Mouse (Mus musculus) stomach, embryonic 15.5 days (tissue): ENCODE data around the gene C1ra. TPM values are rescaled to one million over a fixed set of nuclear protein-coding genes. Genes with fewer than 3 reads are reported as not detected.
"Not testable (repeated sequence)": the region's sequence is repeated elsewhere in the genome, so short reads cannot be mapped to it uniquely, and the experiment has no call there.

Experiments
- ATAC-seq: fragments of 200-750 bp; cut with Nextera tagmentation; 2 replicates; pipeline ENCODE4 v1.8.0; 2017; ENCODE audit warnings: low read depth, moderate number of reproducible peaks, moderate TSS enrichment; ENCODE audit not compliant: insufficient read depth, low FRiP score
- H3K27ac ChIP-seq: fragments of 300-500 bp; sonication (generic); 2 replicates; pipeline ENCODE4 v1.5.1; 2015; ENCODE audit warnings: mild to moderate bottlenecking, inconsistent platforms
- H3K27me3 ChIP-seq: fragments of 300-500 bp; sonication (generic); replicated peaks from 2 replicates; pipeline ENCODE4 v1.6.1; 2015; ENCODE audit warnings: inconsistent platforms
- H3K36me3 ChIP-seq: fragments of 300-500 bp; sonication (generic); 2 replicates; pipeline ENCODE4 v1.6.1; 2015; ENCODE audit warnings: inconsistent platforms
- H3K4me1 ChIP-seq: fragments of 300-500 bp; sonication (generic); 2 replicates; pipeline ENCODE4 v1.6.1; 2015; ENCODE audit warnings: inconsistent platforms
- H3K4me2 ChIP-seq: fragments of 300-500 bp; sonication (generic); 2 replicates; pipeline ENCODE4 v1.6.1; 2015; ENCODE audit warnings: mild to moderate bottlenecking, inconsistent platforms
- H3K4me3 ChIP-seq: fragments of 300-500 bp; sonication (generic); replicated peaks from 2 replicates; pipeline ENCODE4 v1.5.1; 2015; ENCODE audit warnings: inconsistent platforms
- H3K9ac ChIP-seq: fragments of 300-500 bp; sonication (generic); 2 replicates; pipeline ENCODE4 v1.6.1; 2015; ENCODE audit warnings: inconsistent platforms
- H3K9me3 ChIP-seq: fragments of 300-500 bp; sonication (generic); 2 replicates; pipeline ENCODE4 v1.6.1; 2016; ENCODE audit warnings: inconsistent platforms
- WGBS: fragments of 180-500 bp; shearing (Covaris S2); methylation state at CpG from one replicate; pipeline ENCODE4 v1.1.7; 2015; 5-methylcytosine and 5-hydroxymethylcytosine counted together
- polyA plus RNA-seq: library from polyadenylated mRNA; unstranded; fragments of >200 nt; fragmentation: Nextera tagmentation; extraction: Ambion mirVana; gene quantifications from 2 replicates; pipeline ENCODE4 v1.2.1, GENCODE M21; 2015

Gene C1ra
- polyA plus RNA-seq, 1 experiment from 2014 or later, result 6.6 TPM

GRCm38 (mm10) chr6:124555956-124556355, 43.8 kb downstream of the C1ra start:
- H3K9ac ChIP-seq, H3K27me3 ChIP-seq, H3K4me3 ChIP-seq, H3K4me2 ChIP-seq, H3K4me1 ChIP-seq, H3K27ac ChIP-seq, H3K9me3 ChIP-seq, H3K36me3 ChIP-seq, ATAC-seq: not testable (repeated sequence)
- WGBS, result 73% methylated on average over 2 of the region's 2 CpGs

GRCm38 (mm10) chr6:124561156-124561555, 49.0 kb downstream of the C1ra start:
- WGBS, result 83% methylated on average over 4 of the region's 4 CpGs
- not testable (repeated sequence) for H3K9me3 ChIP-seq

DNA sequence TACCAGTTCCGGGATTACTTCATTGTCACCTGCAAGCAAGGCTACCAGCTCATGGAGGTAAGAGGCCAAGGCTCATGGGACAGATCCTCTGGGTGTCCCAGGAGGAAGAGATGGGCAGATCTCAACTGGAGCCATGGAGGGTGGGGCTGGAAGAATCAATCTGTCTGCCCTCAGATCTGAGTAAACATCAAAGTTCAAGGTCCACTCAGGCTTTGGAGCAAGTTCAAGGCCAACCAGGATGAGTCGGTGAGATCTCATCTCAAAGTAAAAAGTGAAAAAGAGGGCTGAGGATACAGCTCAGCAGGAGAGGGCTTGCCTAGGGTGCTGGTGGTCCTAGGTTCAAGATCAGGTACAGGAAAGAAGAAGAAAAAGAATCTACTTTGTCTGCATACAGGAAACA, 49.4 kb downstream of the C1ra start:
- 85% methylated on average over 2 of the region's 2 CpGs for WGBS

More at GRCm38 (mm10) chr6:124561156-124561555, 49.0 kb downstream of the C1ra start:
- H3K36me3 ChIP-seq, H3K4me2 ChIP-seq, H3K27ac ChIP-seq, H3K27me3 ChIP-seq, H3K4me3 ChIP-seq, H3K4me1 ChIP-seq, ATAC-seq, H3K9ac ChIP-seq: not testable (repeated sequence)

GRCm38 (mm10) chr6:124570026-124570425, 57.8 kb downstream of the C1ra start, which contains the start of gene C1rb:
TSS of gene C1rb (plus strand) at chr6:124570294.
- no peak for ATAC-seq
- Histone ChIP-seq H3K4me2 (no peak within 1 kb of the TSS), H3K36me3 (no peaks in the 10 kb centered on the region), H3K4me3 (no peak within 1 kb of the TSS), H3K9me3 (no peaks in the 10 kb centered on the region), H3K27me3 (no peaks in the 10 kb centered on the region), H3K27ac (no peak within 1 kb of the TSS), H3K9ac (no peak within 1 kb of the TSS), H3K4me1 (no peaks in the 10 kb centered on the region)
- 2% methylated on average over 8 of the region's 8 CpGs for WGBS

More for the DNA sequence above, 49.4 kb downstream of the C1ra start:
- H3K9me3 ChIP-seq, H3K4me2 ChIP-seq, H3K27me3 ChIP-seq, H3K4me3 ChIP-seq, H3K36me3 ChIP-seq, H3K9ac ChIP-seq, H3K4me1 ChIP-seq, H3K27ac ChIP-seq, ATAC-seq: not testable (repeated sequence)

Other genes starting within 250 kb of the C1ra start
- 0.31 and 0.39 TPM in 2 replicates for gene Cd163, start 207.7 kb upstream of the C1ra start, polyA plus RNA-seq
- gene Pex5, start 97.3 kb upstream of the C1ra start, polyA plus RNA-seq, result 39.8 and 40.6 TPM in 2 replicates
- gene Clstn3, start 47.6 kb upstream of the C1ra start, polyA plus RNA-seq, result 6.8 TPM in 2 replicates
- 1.9 and 2.2 TPM in 2 replicates for gene C1rl, start 19.3 kb upstream of the C1ra start, polyA plus RNA-seq
- 5.6 and 9.9 TPM in 2 replicates for gene C1s1, start 30.0 kb downstream of the C1ra start, polyA plus RNA-seq
- not detected in 2 replicates for gene C1rb, start 57.9 kb downstream of the C1ra start, polyA plus RNA-seq
- gene C1s2, start 123.7 kb downstream of the C1ra start, polyA plus RNA-seq, result 0.06 and 0.13 TPM in 2 replicates
- gene Lpcat3, start 150.6 kb downstream of the C1ra start, polyA plus RNA-seq, result 79.3 and 85.3 TPM in 2 replicates
- 191 and 202 TPM in 2 replicates for gene Emg1, start 199.8 kb downstream of the C1ra start, polyA plus RNA-seq
- gene Phb2, start 199.9 kb downstream of the C1ra start, polyA plus RNA-seq, result 355 and 390 TPM in 2 replicates
- 19.0 and 19.8 TPM in 2 replicates for gene Ptpn6, start 226.3 kb downstream of the C1ra start, polyA plus RNA-seq
- 331 and 401 TPM in 2 replicates for gene Grcc10, start 229.0 kb downstream of the C1ra start, polyA plus RNA-seq
- gene Gm45234, start 243.6 kb downstream of the C1ra start, polyA plus RNA-seq, result not detected in 2 replicates
- gene Atn1, start 244.1 kb downstream of the C1ra start, polyA plus RNA-seq, result 13.9 and 16.2 TPM in 2 replicates